Mouse (Mus musculus): ENCODE measurements around the gene Gm5796. TPM values are rescaled to one million over a fixed set of nuclear protein-coding genes. Genes with fewer than 3 reads are reported as not detected.

Gene Gm5796
- polyA plus RNA-seq (2012; rRNA removed) = 0.12 TPM in 1 of 2 replicates, not detected in the other

DNA sequence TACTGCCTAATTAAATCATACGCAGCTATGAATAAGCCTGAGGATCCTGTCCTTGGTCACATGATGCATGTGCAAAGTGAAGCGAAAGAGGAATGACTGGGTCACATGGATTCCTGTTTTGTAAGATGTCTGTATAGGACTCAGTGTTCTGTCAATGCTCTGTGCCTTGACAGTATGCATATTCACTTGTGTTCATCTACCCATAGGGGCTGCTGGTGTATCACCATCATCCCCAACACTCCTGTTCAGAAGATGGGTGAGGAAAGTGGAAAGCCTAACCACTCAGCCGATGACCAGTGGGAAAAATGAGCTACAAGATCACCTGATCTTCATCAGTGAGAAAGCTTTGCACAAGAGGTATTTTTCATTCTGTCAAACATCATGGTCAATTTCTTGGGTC is at the start of gene Gm5796:
TSS of gene Gm5796 (plus strand) at position 301 of the 400 bp plus-strand sequence.

GRCm38 (mm10) chr14:3998094-3998493 is 25.6 kb upstream of the Gm5796 start, which contains the start of gene Gm3099:
Gm3099 (plus strand) TSS chr14:3998394.

GRCm38 (mm10) chr14:4083820-4084219 is 60.1 kb downstream of the Gm5796 start, which contains the start of gene Gm3115:
Gm3115 (plus strand) TSS chr14:4084120.

Other genes starting within 250 kb of the Gm5796 start
- gene Gm3002, start 213.9 kb upstream of the Gm5796 start, polyA plus RNA-seq (2012; rRNA removed) = 0.14 TPM in 1 of 2 replicates, not detected in the other
- not detected in 2 replicates for gene Gm3033, start 177.7 kb upstream of the Gm5796 start, polyA plus RNA-seq (2012; rRNA removed)
- not detected in 2 replicates for gene Gm2916, start 139.8 kb upstream of the Gm5796 start, polyA plus RNA-seq (2012; rRNA removed)
- not detected in 2 replicates for gene Gm3029, start 92.2 kb upstream of the Gm5796 start, polyA plus RNA-seq (2012; rRNA removed)
- gene Gm3095, start 60.4 kb upstream of the Gm5796 start, polyA plus RNA-seq (2012; rRNA removed) = 0.21 TPM in 1 of 2 replicates, not detected in the other
- not detected in 2 replicates for gene Gm3099, start 25.5 kb upstream of the Gm5796 start, polyA plus RNA-seq (2012; rRNA removed)
- not detected in 2 replicates for gene Gm3115, start 60.2 kb downstream of the Gm5796 start, polyA plus RNA-seq (2012; rRNA removed)
- not detected in 2 replicates for gene Gm8108, start 86.6 kb downstream of the Gm5796 start, polyA plus RNA-seq (2012; rRNA removed)
- not detected in 2 replicates for gene Gm3127, start 141.1 kb downstream of the Gm5796 start, polyA plus RNA-seq (2012; rRNA removed)
- gene Gm2974, start 158.6 kb downstream of the Gm5796 start, polyA plus RNA-seq (2012; rRNA removed) = not detected in 2 replicates
- not detected in 2 replicates for gene Gm3138, start 225.7 kb downstream of the Gm5796 start, polyA plus RNA-seq (2012; rRNA removed)